Mouse (Mus musculus) midbrain, embryonic 11.5 days (tissue): ENCODE results near the gene Scd2. TPM values are rescaled to one million over a fixed set of nuclear protein-coding genes. Genes with fewer than 3 reads are reported as not detected.

Source experiments
- ATAC-seq: fragments of 200-750 bp; cut with Nextera tagmentation; 2 replicates; pipeline ENCODE4 v1.8.0; 2017; ENCODE audit warnings: moderate TSS enrichment, moderate library complexity; ENCODE audit not compliant: low FRiP score
- DNase-seq: peaks from one replicate; pipeline ENCODE4 v3.0.0; 2015; ENCODE audit warnings: low spot score; ENCODE audit errors: missing footprints
- H3K27ac ChIP-seq: fragments of 300-500 bp; sonication (generic); 2 replicates; pipeline ENCODE4 v1.5.1; 2014; ENCODE audit warnings: low read depth, low read length
- H3K27me3 ChIP-seq: fragments of 300-500 bp; sonication (generic); 2 replicates; pipeline ENCODE4 v1.6.1; 2014; ENCODE audit warnings: mild to moderate bottlenecking, low read length, moderate library complexity, mixed read lengths; ENCODE audit not compliant: control insufficient read depth, insufficient read depth
- H3K36me3 ChIP-seq: fragments of 300-500 bp; sonication (generic); 2 replicates; pipeline ENCODE4 v1.6.1; 2014; ENCODE audit warnings: mild to moderate bottlenecking, low read length, moderate library complexity, mixed read lengths; ENCODE audit not compliant: control insufficient read depth, insufficient read depth
- H3K4me1 ChIP-seq: fragments of 300-500 bp; sonication (generic); 2 replicates; pipeline ENCODE4 v1.6.1; 2014; ENCODE audit warnings: low read length; ENCODE audit not compliant: control insufficient read depth, insufficient read depth
- H3K4me2 ChIP-seq: fragments of 300-500 bp; sonication (generic); 2 replicates; pipeline ENCODE4 v1.6.1; 2014; ENCODE audit warnings: mild to moderate bottlenecking, moderate library complexity
- H3K4me3 ChIP-seq: fragments of 300-500 bp; sonication (generic); 2 replicates; pipeline ENCODE4 v1.5.1; 2014; ENCODE audit warnings: low read depth, low read length
- H3K9ac ChIP-seq: fragments of 300-500 bp; sonication (generic); 2 replicates; pipeline ENCODE4 v1.6.1; 2014; ENCODE audit warnings: low read length
- H3K9me3 ChIP-seq: fragments of 300-500 bp; sonication (generic); 2 replicates; pipeline ENCODE4 v1.6.1; 2016; ENCODE audit warnings: low read length; ENCODE audit not compliant: control insufficient read depth
- WGBS: fragments of 180-500 bp; shearing (Covaris S2); extraction: QIAGEN DNeasy Blood & Tissue Kit; methylation state at CpG from one replicate; pipeline ENCODE4 v1.1.7; 2014; 5-methylcytosine and 5-hydroxymethylcytosine counted together
- polyA plus RNA-seq: library from polyadenylated mRNA; unstranded; fragments of >200 nt; fragmentation: Nextera tagmentation; extraction: Ambion mirVana; gene quantifications from 2 replicates; pipeline ENCODE4 v1.2.1, GENCODE M21; 2014

The Scd2 gene
- polyA plus RNA-seq, 1 experiment from 2014 or later, result 353 TPM

GRCm38 (mm10) chr19:44299078-44299477 is 5.6 kb downstream of the Scd2 start:
- peak overlapping the region; percentile 16; the same call in 1 of the 2 replicates for H3K9ac ChIP-seq
- peaks cover 77% of the 10 kb centered on the region for H3K36me3 ChIP-seq

GRCm38 (mm10) chr19:44299902-44300301 is 6.4 kb downstream of the Scd2 start:
- Histone ChIP-seq H3K27ac (no peak overlapping the region), H3K4me1 (peaks cover 42% of the 10 kb centered on the region), H3K4me2 (peak overlapping the region; percentile 19; the same call in 1 of the 2 replicates), H3K27me3 (no peaks in the 10 kb centered on the region), H3K9me3 (no peaks in the 10 kb centered on the region), H3K36me3 (peaks cover 84% of the 10 kb centered on the region), H3K4me3 (no peak overlapping the region), H3K9ac (no peak overlapping the region)
- ATAC-seq (no peak), DNase-seq (no peak)
- WGBS, result 84% methylated on average over 6 of the region's 6 CpGs

More at GRCm38 (mm10) chr19:44299078-44299477, 5.6 kb downstream of the Scd2 start:
- WGBS, result 94% methylated on average over 9 of the region's 9 CpGs
- DNase-seq (no peak), ATAC-seq (no peak)
- no peaks in the 10 kb centered on the region for H3K9me3 ChIP-seq
- H3K27ac ChIP-seq, result no peak overlapping the region
- H3K27me3 ChIP-seq, result no peaks in the 10 kb centered on the region
- peak overlapping the region; percentile 95 for H3K4me3 ChIP-seq
- peak overlapping the region; percentile 100 for H3K4me2 ChIP-seq
- H3K4me1 ChIP-seq, result peaks cover 42% of the 10 kb centered on the region

DNA sequence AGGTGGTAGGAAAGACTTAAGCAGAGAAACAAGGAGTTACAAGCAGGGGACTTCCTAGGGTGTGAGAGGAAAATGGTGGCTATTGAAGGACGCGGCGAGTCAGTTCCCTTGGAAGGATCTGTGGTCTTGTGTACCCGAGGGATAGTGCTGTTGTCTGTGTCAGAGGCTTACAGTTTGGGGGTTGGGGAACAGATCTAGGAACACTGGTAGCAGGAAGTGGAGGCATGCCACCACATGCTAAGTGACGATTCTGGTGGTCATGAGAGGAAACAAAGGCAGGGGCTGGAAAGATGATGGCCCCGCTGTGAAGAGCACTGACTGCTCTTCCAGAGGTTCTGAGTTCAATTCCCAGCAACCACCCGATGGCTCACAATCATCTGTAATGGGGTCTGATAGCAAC is 7.0 kb downstream of the Scd2 start:
- H3K9me3 ChIP-seq, result no peaks in the 10 kb centered on the region
- no peak overlapping the region for H3K4me2 ChIP-seq
- H3K27ac ChIP-seq, result no peak overlapping the region
- DNase-seq (no peak), ATAC-seq (no peak)
- whole genome bisulfite sequencing, result 90% methylated on average over 7 of the region's 7 CpGs
- peaks cover 40% of the 10 kb centered on the region for H3K4me1 ChIP-seq
- no peak overlapping the region for H3K4me3 ChIP-seq
- H3K36me3 ChIP-seq, result peaks cover 83% of the 10 kb centered on the region
- no peak overlapping the region for H3K9ac ChIP-seq
- H3K27me3 ChIP-seq, result no peaks in the 10 kb centered on the region

DNA sequence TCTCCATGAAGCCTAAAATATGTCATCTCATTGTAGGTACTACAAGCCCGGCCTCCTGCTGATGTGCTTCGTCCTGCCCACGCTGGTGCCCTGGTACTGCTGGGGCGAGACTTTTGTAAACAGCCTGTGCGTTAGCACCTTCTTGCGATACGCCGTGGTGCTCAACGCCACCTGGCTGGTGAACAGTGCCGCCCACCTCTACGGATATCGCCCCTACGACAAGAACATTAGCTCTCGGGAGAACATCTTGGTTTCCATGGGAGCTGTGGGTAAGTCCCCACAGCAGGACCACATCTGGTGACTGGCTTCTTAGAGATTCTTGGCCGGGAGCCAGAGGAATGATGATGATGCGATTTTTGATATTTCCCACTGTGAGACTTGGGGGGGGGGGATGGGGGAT is 7.7 kb downstream of the Scd2 start:
- no peaks in the 10 kb centered on the region for H3K9me3 ChIP-seq
- H3K9ac ChIP-seq, result no peak overlapping the region
- ATAC-seq (no peak), DNase-seq (no peak)
- H3K27me3 ChIP-seq, result no peaks in the 10 kb centered on the region
- H3K4me2 ChIP-seq, result no peak overlapping the region
- H3K27ac ChIP-seq, result no peak overlapping the region
- 88% methylated on average over 16 of the region's 16 CpGs for WGBS
- peaks cover 82% of the 10 kb centered on the region for H3K36me3 ChIP-seq
- H3K4me3 ChIP-seq, result no peak overlapping the region
- peaks cover 40% of the 10 kb centered on the region for H3K4me1 ChIP-seq

GRCm38 (mm10) chr19:44301671-44302305 is 8.3 kb downstream of the Scd2 start:
- H3K4me2 ChIP-seq, result no peak overlapping the region
- H3K36me3 ChIP-seq, result peaks cover 77% of the 10 kb centered on the region
- no peaks in the 10 kb centered on the region for H3K27me3 ChIP-seq
- 90% methylated on average over 9 of the region's 9 CpGs for WGBS
- H3K4me1 ChIP-seq, result peaks cover 34% of the 10 kb centered on the region
- no peak overlapping the region for H3K4me3 ChIP-seq
- no peaks in the 10 kb centered on the region for H3K9me3 ChIP-seq
- DNase-seq (no peak), ATAC-seq (no peak)
- H3K9ac ChIP-seq, result no peak overlapping the region
- no peak overlapping the region for H3K27ac ChIP-seq

DNA sequence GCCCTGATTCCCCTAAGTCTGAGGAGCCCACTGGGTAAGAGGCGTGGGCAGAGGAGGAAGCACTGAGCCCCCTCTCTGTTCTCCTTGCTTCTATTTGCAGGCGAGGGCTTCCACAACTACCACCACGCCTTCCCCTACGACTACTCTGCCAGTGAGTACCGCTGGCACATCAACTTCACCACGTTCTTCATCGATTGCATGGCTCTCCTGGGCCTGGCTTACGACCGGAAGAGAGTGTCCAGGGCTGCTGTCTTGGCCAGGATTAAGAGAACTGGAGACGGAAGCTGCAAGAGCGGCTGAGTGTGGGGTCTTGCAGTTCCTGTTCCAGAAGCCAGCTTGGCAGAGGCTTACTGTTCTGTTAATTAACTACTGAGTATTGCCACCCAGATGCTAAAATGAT is 9.4 kb downstream of the Scd2 start:
- ATAC-seq (no peak), DNase-seq (no peak)
- no peaks in the 10 kb centered on the region for H3K9me3 ChIP-seq
- H3K36me3 ChIP-seq, result peaks cover 69% of the 10 kb centered on the region
- no peaks in the 10 kb centered on the region for H3K27me3 ChIP-seq
- H3K27ac ChIP-seq, result no peak overlapping the region
- no peak overlapping the region for H3K4me2 ChIP-seq
- H3K4me3 ChIP-seq, result no peak overlapping the region
- WGBS, result 95% methylated on average over 11 of the region's 11 CpGs
- H3K9ac ChIP-seq, result no peak overlapping the region
- peaks cover 23% of the 10 kb centered on the region for H3K4me1 ChIP-seq

DNA sequence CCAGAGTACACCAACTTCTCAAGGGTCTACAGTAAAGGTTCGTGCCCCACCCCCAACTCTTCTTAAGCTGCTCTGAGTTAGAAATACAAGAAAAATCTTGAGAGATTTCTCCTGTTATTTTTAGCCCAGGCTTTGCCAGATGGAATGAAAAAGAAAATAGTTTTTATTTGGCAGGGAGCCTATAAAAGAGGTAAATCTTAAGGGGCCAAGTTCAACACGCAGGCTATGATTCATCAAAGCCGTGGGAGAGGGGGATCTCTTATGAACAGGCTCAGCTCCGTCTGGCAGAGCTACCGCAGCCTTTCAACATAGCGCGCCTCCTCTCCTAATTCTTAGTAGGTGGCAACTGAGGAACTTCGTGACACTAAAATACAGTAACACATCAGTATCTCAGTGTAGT is 10.0 kb downstream of the Scd2 start:
- WGBS, result 93% methylated on average over 8 of the region's 8 CpGs
- Histone ChIP-seq H3K9me3 (no peaks in the 10 kb centered on the region), H3K27me3 (no peaks in the 10 kb centered on the region), H3K27ac (no peak overlapping the region), H3K36me3 (peaks cover 63% of the 10 kb centered on the region), H3K4me1 (peaks cover 17% of the 10 kb centered on the region), H3K9ac (no peak overlapping the region), H3K4me2 (no peak overlapping the region), H3K4me3 (no peak overlapping the region)
- DNase-seq (no peak), ATAC-seq (no peak)

- no peak overlapping the region for H3K4me3 ChIP-seq
- no peaks in the 10 kb centered on the region for H3K9me3 ChIP-seq
- H3K9ac ChIP-seq, result no peak overlapping the region
- no peak overlapping the region for H3K4me2 ChIP-seq
- H3K4me1 ChIP-seq, result peaks cover 8% of the 10 kb centered on the region
- ATAC-seq (no peak), DNase-seq (peak; percentile 64)
- no peak overlapping the region for H3K27ac ChIP-seq
- H3K36me3 ChIP-seq, result peaks cover 55% of the 10 kb centered on the region
- H3K27me3 ChIP-seq, result no peaks in the 10 kb centered on the region
- WGBS, result 91% methylated on average over 10 of the region's 10 CpGs
Measured at GRCm38 (mm10) chr19:44304419-44304818, 10.9 kb downstream of the Scd2 start.

DNA sequence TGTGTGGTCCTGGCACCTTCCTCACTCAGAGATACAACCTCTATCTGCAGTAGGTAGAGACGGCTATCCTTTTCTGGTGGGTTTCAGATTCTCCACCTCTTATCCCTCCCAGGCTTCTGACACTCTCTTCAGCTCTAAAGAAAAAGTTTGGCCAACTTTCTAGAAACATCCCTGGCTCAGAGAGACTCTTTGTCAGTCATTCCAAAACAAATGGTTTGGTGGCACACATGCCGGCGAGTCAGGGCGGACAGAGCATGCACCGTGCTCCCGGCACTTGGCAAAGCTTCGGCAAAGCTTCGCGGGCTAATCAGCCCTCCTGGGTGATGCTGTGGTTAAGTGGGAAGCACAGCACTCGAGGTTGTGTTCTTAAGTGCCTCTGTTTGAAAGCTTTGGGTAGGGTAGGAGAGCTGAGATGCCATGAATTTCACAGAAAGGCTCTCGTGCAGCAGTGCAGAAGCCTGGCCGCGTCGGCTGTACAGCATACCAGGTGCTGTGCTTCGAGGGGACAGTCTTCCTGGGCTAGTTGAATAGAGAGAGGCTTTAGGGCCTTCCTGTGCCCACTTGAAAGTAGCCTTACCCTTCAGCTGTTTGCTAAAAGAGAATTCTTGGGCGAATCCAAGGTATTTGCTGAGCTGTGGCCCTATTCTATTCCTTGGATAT is 11.5 kb downstream of the Scd2 start:
- peak; percentile 81 for DNase-seq
- no peaks in the 10 kb centered on the region for H3K27me3 ChIP-seq

More for the DNA sequence above, 11.5 kb downstream of the Scd2 start:
- no peak overlapping the region for H3K4me3 ChIP-seq
- WGBS, result 94% methylated on average over 16 of the region's 16 CpGs
- no peak for ATAC-seq
- no peak overlapping the region for H3K4me2 ChIP-seq
- peaks cover 50% of the 10 kb centered on the region for H3K36me3 ChIP-seq
- H3K4me1 ChIP-seq, result peaks cover 7% of the 10 kb centered on the region
- H3K27ac ChIP-seq, result no peak overlapping the region
- H3K9me3 ChIP-seq, result no peaks in the 10 kb centered on the region
- no peak overlapping the region for H3K9ac ChIP-seq
